Mouse (Mus musculus): ENCODE results near the gene Tubb5.

The Tubb5 gene

GRCm38 (mm10) chr17:35866911-35867890 is 29.1 kb upstream of the Tubb5 start:
- no peak for TF ChIP-seq GATA4 (IDR thresholded peaks at IDR 0.05; ENCODE audit: insufficient replicate concordance, low read length)

GRCm38 (mm10) chr17:35866281-35866831 is 28.2 kb upstream of the Tubb5 start:
- TF ChIP-seq GATA4 (IDR thresholded peaks at IDR 0.05; ENCODE audit: insufficient replicate concordance, low read length): peak; percentile 6; the same call in 1 of the 2 replicates

DNA sequence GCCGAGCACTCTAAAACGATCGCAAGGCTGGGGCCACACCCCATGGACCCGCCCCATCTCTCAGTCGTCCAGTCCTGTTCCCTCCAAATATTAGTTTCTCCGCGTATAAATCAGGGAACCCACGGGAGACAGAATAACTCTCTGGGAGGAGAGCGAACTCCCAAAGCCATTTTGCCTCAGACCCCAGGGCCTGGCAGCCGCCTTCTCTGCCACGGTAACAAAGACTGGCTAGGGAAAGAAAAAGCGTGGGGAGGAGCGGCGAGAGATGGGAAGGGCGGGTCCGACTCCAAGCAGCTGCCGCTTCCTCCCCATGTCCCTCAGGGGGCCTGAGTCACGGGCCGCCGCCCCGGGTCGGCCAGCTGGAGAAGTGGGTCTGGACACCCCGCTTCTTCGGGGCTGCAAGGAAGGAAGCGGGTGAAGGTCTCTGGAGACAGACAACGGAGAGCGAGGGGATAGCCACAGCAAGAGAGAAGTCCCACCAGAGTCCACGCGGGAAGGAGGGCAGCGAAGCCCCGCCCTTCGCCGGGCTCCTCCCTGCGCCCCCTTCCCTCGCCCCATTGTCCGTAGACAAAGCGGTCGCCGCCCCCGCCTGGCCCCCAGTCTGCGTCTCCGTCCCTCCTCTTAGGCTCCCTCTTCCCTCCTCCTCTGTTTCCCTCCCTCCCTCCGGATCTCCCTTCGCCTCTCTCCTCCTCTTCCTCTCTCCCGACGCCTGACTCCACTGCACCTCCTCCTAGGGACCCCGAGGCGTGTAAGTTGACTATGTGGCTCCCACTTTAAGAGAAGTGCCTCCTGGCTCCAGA is 27.6 kb upstream of the Tubb5 start, which contains the start of gene Ppp1r18:
Ppp1r18 (plus strand) TSS at position 113 of the 800 bp plus-strand sequence.
- no peak for TF ChIP-seq GATA4 (IDR thresholded peaks at IDR 0.05; ENCODE audit: insufficient replicate concordance, low read length)

- no peak for TF ChIP-seq GATA4 (IDR thresholded peaks at IDR 0.05; ENCODE audit: insufficient replicate concordance, low read length)
Observed at GRCm38 (mm10) chr17:35864832-35865353, 26.8 kb upstream of the Tubb5 start.

DNA sequence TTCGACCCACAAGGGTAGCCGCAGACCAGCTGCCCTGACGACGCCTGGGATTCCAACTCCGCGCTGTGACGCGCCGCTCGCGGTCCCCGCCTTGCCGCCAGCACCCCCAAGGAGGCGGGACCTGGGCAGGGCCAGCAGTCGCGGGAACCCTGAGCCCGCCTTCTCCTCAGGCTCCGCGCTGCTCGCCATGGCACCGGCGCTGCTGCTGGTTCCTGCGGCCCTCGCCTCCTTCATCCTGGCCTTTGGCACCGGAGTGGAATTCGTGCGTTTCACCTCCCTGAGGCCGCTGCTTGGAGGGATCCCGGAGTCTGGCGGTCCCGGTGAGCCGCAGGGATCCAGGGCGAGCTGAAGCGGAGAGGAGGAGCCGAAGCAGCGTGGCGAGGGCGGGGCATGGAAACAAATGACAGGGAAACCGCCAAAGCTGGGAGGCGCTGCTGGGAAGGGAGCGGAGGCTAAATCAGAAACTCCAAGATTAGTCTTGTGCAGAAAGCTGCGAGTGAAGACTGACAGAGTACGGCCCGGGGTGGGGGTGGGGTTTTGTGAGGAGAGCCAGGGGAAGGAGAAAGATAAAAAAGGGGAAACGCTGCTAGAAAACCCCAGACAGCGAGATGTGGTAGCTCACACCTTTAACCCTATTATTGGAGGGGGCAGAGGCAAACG is 23.2 kb upstream of the Tubb5 start, which contains the start of gene Nrm:
Nrm (plus strand) TSS at position 121 of the 660 bp plus-strand sequence.
- 0 out of 2 replicates have a peak, but pooled peaks have one; percentile 16 for TF ChIP-seq GATA4 (IDR thresholded peaks at IDR 0.05; ENCODE audit: insufficient replicate concordance, low read length)

DNA sequence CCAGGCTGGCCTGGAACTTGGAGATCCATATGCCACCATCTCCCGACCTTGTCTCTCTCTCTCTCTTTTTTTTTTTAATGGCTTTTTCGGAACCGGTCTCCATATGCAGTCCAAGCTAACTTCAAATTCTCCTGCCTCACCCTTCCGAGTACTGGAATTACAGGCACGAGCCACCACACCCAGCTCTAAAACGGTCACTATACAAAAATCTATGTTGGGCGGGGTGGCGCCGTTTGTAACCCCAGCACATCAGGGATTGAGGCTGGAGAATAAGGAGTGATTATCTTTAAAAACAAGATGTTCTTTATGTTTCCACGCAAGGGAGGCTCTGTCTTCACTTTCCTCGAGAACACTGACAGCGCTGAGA is 22.7 kb upstream of the Tubb5 start:
- TF ChIP-seq GATA4 (IDR thresholded peaks at IDR 0.05; ENCODE audit: insufficient replicate concordance, low read length): no peak

GRCm38 (mm10) chr17:35859835-35860234 is 21.7 kb upstream of the Tubb5 start:
- TF ChIP-seq GATA4 (IDR thresholded peaks at IDR 0.05; ENCODE audit: insufficient replicate concordance, low read length): no peak

GRCm38 (mm10) chr17:35859371-35859770 is 21.3 kb upstream of the Tubb5 start:
- TF ChIP-seq GATA4 (IDR thresholded peaks at IDR 0.05; ENCODE audit: insufficient replicate concordance, low read length): no peak

- TF ChIP-seq GATA4 (IDR thresholded peaks at IDR 0.05; ENCODE audit: insufficient replicate concordance, low read length): no peak
Observed at GRCm38 (mm10) chr17:35850974-35851373, 12.9 kb upstream of the Tubb5 start.

GRCm38 (mm10) chr17:35848112-35848511 is 10.0 kb upstream of the Tubb5 start:
- no peak for TF ChIP-seq GATA4 (IDR thresholded peaks at IDR 0.05; ENCODE audit: insufficient replicate concordance, low read length)

DNA sequence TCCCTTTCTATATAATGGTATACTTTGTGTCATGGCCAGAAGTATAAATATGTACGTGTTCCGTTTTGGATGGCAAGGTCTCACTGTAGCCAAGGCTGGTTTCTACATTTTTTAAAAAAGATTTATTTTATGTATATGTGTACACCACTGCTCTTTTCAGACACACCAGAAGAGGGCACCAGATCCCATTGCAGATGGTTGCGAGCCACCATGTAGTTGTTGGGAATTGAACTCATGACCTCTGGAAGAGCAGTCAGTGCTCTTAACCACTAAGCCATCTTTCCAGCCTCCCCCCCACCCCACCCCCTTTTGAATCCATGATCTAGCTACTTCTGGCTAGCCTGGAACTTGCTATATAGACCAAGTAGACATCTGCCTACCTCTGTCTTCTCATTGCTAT is 5.4 kb upstream of the Tubb5 start:
- TF ChIP-seq GATA4 (IDR thresholded peaks at IDR 0.05; ENCODE audit: insufficient replicate concordance, low read length): no peak

DNA sequence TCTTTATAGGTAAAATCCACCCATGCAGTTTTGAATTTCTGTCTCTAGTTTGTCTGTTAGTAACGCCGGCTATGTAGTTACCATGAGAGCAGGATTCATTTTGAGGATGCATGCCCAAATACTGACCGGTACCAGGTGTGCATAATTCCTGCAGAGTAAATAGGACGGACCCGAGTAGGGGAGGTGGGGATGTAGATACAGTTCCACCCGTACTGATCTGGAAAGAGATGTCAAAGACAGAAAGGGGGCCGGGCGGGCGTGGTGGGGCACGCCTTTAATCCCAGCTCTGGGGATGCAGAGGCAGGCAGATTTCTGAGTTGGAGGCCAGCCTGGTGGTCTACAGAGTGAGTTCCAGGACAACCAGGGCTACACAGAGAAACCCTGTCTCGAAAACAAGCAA is 3.9 kb upstream of the Tubb5 start:
- no peak for TF ChIP-seq GATA4 (IDR thresholded peaks at IDR 0.05; ENCODE audit: insufficient replicate concordance, low read length)

DNA sequence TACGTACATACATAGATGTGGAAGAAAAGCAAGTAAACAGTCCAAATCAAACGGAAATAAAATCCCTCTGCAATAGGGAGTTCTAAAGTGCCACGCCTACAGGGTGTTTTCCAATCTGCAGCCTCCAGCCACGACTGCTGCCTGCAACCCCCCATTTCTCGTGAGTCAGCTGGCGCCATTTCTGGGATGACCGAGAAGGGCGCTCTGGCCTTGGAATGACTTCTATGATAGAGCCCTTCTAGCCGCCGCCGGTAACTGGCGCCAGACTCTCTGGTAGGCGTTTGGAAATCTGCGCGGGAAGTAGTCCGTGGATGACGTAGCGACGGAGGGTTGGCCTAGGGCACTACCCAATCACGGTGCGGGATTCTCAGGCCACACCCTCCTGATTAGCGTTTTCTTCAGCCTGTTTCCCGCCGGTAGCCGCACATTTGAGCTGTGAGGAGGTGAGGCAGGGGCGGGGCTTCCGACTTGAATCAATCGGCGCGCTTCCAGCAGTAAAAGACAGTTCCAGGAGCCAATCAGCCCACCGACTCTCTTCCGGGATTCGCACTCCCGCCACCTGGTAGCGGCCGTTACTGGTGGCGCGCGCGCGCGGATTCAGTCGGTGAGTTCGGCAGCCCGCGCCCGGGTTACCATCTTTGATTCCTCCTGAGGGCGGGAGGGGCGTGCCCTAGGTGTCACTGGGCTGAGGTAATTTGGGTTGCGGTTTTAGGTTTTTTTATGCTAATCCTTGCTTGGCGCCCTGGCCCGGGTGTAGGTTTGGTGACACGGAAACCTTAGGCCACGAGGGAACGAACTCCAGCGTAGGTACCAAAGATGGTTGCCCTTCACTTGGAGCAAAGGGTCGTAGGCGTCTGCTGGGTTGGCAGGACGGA is 3.2 kb upstream of the Tubb5 start, which contains the start of gene Mdc1:
Mdc1 (plus strand) TSS at position 440 of the 875 bp plus-strand sequence.
- TF ChIP-seq GATA4 (IDR thresholded peaks at IDR 0.05; ENCODE audit: insufficient replicate concordance, low read length): 0 out of 2 replicates have a peak, but pooled peaks have one; percentile 46
